Mouse (Mus musculus) kidney, embryonic 16.5 days (tissue): Measurements from ENCODE around the gene Atp6v1g2. TPM values are rescaled to one million over a fixed set of nuclear protein-coding genes. Genes with fewer than 3 reads are reported as not detected.

Experiments
- ATAC-seq: fragments of 200-750 bp; cut with Nextera tagmentation; 2 replicates; pipeline ENCODE4 v1.8.0; 2017; ENCODE audit warnings: moderate TSS enrichment; ENCODE audit not compliant: low FRiP score, low TSS enrichment
- H3K27ac ChIP-seq: fragments of 300-500 bp; sonication (generic); 2 replicates; pipeline ENCODE4 v1.5.1; 2014; ENCODE audit warnings: low read length
- H3K27me3 ChIP-seq: fragments of 300-500 bp; sonication (generic); 2 replicates; pipeline ENCODE4 v1.6.1; 2014; ENCODE audit warnings: low read length, control low read depth, mixed read lengths; ENCODE audit not compliant: insufficient read depth
- H3K36me3 ChIP-seq: fragments of 300-500 bp; sonication (generic); 2 replicates; pipeline ENCODE4 v1.6.1; 2014; ENCODE audit warnings: low read length, control low read depth, mixed read lengths; ENCODE audit not compliant: insufficient read depth
- H3K4me1 ChIP-seq: fragments of 300-500 bp; sonication (generic); 2 replicates; pipeline ENCODE4 v1.6.1; 2014; ENCODE audit warnings: low read length, control low read depth, mixed read lengths; ENCODE audit not compliant: insufficient read depth
- H3K4me2 ChIP-seq: fragments of 300-500 bp; sonication (generic); replicated peaks from 2 replicates; pipeline ENCODE4 v1.6.1; 2014; ENCODE audit warnings: low read depth, low read length
- H3K4me3 ChIP-seq: fragments of 300-500 bp; sonication (generic); 2 replicates; pipeline ENCODE4 v1.5.1; 2014; ENCODE audit warnings: mild to moderate bottlenecking, low read length
- H3K9ac ChIP-seq: fragments of 300-500 bp; sonication (generic); replicated peaks from 2 replicates; pipeline ENCODE4 v1.6.1; 2014; ENCODE audit warnings: low read length
- H3K9me3 ChIP-seq: fragments of 300-500 bp; sonication (generic); 2 replicates; pipeline ENCODE4 v1.6.1; 2016; ENCODE audit warnings: low read length, control low read depth
- whole genome bisulfite sequencing: fragments of 180-500 bp; shearing (Covaris S2); extraction: QIAGEN DNeasy Blood & Tissue Kit; methylation state at CpG from one replicate; pipeline ENCODE4 v1.1.7; 2014; 5-methylcytosine and 5-hydroxymethylcytosine counted together
- polyA plus RNA-seq: library from polyadenylated mRNA; unstranded; fragments of >200 nt; fragmentation: Nextera tagmentation; extraction: Ambion mirVana; gene quantifications from 2 replicates; pipeline ENCODE4 v1.2.1, GENCODE M21; 2015

The Atp6v1g2 gene
- polyA plus RNA-seq, 1 experiment from 2014 or later: 5.8 TPM

GRCm38 (mm10) chr17:35243086-35243485 is 9.6 kb downstream of the Atp6v1g2 start:
- Histone ChIP-seq H3K9me3 (no peaks in the 10 kb centered on the region), H3K9ac (peak overlapping the region; percentile 99), H3K27ac (peak overlapping the region; percentile 99), H3K27me3 (no peaks in the 10 kb centered on the region), H3K4me1 (peaks cover 55% of the 10 kb centered on the region), H3K36me3 (peaks cover 51% of the 10 kb centered on the region), H3K4me3 (peak overlapping the region; percentile 94), H3K4me2 (peak overlapping the region; percentile 81)
- no peak for ATAC-seq
- WGBS: under 1% methylated on average over 16 of the region's 16 CpGs

GRCm38 (mm10) chr17:35244999-35245398 is 11.5 kb downstream of the Atp6v1g2 start:
- H3K9ac ChIP-seq: peak overlapping the region; percentile 99
- H3K4me2 ChIP-seq: peak overlapping the region; percentile 81
- no peaks in the 10 kb centered on the region for H3K27me3 ChIP-seq
- no peak for ATAC-seq
- peaks cover 62% of the 10 kb centered on the region for H3K4me1 ChIP-seq
- 56% methylated on average over 2 of the region's 2 CpGs for WGBS
- 0 out of 2 replicates have a peak overlapping the region, but pooled peaks have one; percentile 15 for H3K27ac ChIP-seq
- H3K9me3 ChIP-seq: no peaks in the 10 kb centered on the region
- peaks cover 69% of the 10 kb centered on the region for H3K36me3 ChIP-seq
- peak overlapping the region; percentile 94 for H3K4me3 ChIP-seq

- WGBS: 76% methylated on average over 15 of the region's 15 CpGs
- Histone ChIP-seq H3K27ac (no peak overlapping the region), H3K9ac (no peak overlapping the region; the same call in 1 of the 2 replicates), H3K4me3 (0 out of 2 replicates have a peak overlapping the region, but pooled peaks have one; percentile 3), H3K4me2 (no peak overlapping the region; the same call in 1 of the 2 replicates), H3K36me3 (peaks cover 78% of the 10 kb centered on the region), H3K4me1 (peaks cover 55% of the 10 kb centered on the region), H3K27me3 (no peaks in the 10 kb centered on the region), H3K9me3 (no peaks in the 10 kb centered on the region)
- ATAC-seq: no peak
These were observed 12.5 kb downstream of the Atp6v1g2 start for GRCm38 (mm10) chr17:35245731-35246623.

GRCm38 (mm10) chr17:35247144-35247543 is 13.7 kb downstream of the Atp6v1g2 start:
- Histone ChIP-seq H3K27me3 (no peaks in the 10 kb centered on the region), H3K4me1 (peaks cover 54% of the 10 kb centered on the region), H3K27ac (no peak overlapping the region), H3K36me3 (peaks cover 86% of the 10 kb centered on the region), H3K9ac (no peak overlapping the region), H3K4me2 (no peak overlapping the region), H3K9me3 (no peaks in the 10 kb centered on the region), H3K4me3 (no peak overlapping the region)
- WGBS: 78% methylated on average over 7 of the region's 7 CpGs
- ATAC-seq: no peak

- H3K4me2 ChIP-seq: no peak overlapping the region
- H3K27me3 ChIP-seq: no peaks in the 10 kb centered on the region
- no peak overlapping the region for H3K4me3 ChIP-seq
- ATAC-seq: no peak
- WGBS: 74% methylated on average over 14 of the region's 14 CpGs
- peaks cover 44% of the 10 kb centered on the region for H3K4me1 ChIP-seq
- no peak overlapping the region for H3K9ac ChIP-seq
- H3K36me3 ChIP-seq: peaks cover 94% of the 10 kb centered on the region
- no peak overlapping the region for H3K27ac ChIP-seq
- no peaks in the 10 kb centered on the region for H3K9me3 ChIP-seq
These were observed 15.5 kb downstream of the Atp6v1g2 start for GRCm38 (mm10) chr17:35248986-35249385.

- ATAC-seq: no peak
- Histone ChIP-seq H3K9ac (no peak overlapping the region), H3K4me1 (peaks cover 38% of the 10 kb centered on the region), H3K36me3 (peaks cover 90% of the 10 kb centered on the region), H3K9me3 (no peaks in the 10 kb centered on the region), H3K4me2 (no peak overlapping the region), H3K4me3 (no peak overlapping the region), H3K27ac (no peak overlapping the region), H3K27me3 (no peaks in the 10 kb centered on the region)
- WGBS: 63% methylated on average over 19 of the region's 19 CpGs
These were observed 16.2 kb downstream of the Atp6v1g2 start for GRCm38 (mm10) chr17:35249451-35250197.

- Histone ChIP-seq H3K4me1 (peaks cover 29% of the 10 kb centered on the region), H3K4me3 (no peak overlapping the region), H3K36me3 (peaks cover 82% of the 10 kb centered on the region), H3K27ac (no peak overlapping the region), H3K27me3 (no peaks in the 10 kb centered on the region), H3K4me2 (no peak overlapping the region), H3K9me3 (no peaks in the 10 kb centered on the region), H3K9ac (no peak overlapping the region)
- WGBS: 80% methylated on average over 3 of the region's 3 CpGs
- no peak for ATAC-seq
These were observed 17.1 kb downstream of the Atp6v1g2 start for GRCm38 (mm10) chr17:35250348-35251120.

GRCm38 (mm10) chr17:35251162-35251719 is 17.8 kb downstream of the Atp6v1g2 start:
- WGBS: 77% methylated on average over 15 of the region's 15 CpGs

GRCm38 (mm10) chr17:35251981-35252380 is 18.5 kb downstream of the Atp6v1g2 start:
- no peak overlapping the region for H3K9ac ChIP-seq
- peaks cover 16% of the 10 kb centered on the region; the same call in 1 of the 2 replicates for H3K4me1 ChIP-seq
- WGBS: 83% methylated on average over 5 of the region's 5 CpGs
- H3K27ac ChIP-seq: no peak overlapping the region
- H3K9me3 ChIP-seq: no peaks in the 10 kb centered on the region
- peaks cover 67% of the 10 kb centered on the region for H3K36me3 ChIP-seq
- no peak overlapping the region for H3K4me2 ChIP-seq
- no peaks in the 10 kb centered on the region for H3K27me3 ChIP-seq
- no peak overlapping the region for H3K4me3 ChIP-seq
- no peak for ATAC-seq

More at GRCm38 (mm10) chr17:35251162-35251719, 17.8 kb downstream of the Atp6v1g2 start:
- Histone ChIP-seq H3K9ac (no peak overlapping the region), H3K27ac (no peak overlapping the region), H3K36me3 (peaks cover 75% of the 10 kb centered on the region), H3K4me3 (no peak overlapping the region), H3K9me3 (no peaks in the 10 kb centered on the region), H3K4me2 (no peak overlapping the region), H3K4me1 (peaks cover 22% of the 10 kb centered on the region), H3K27me3 (no peaks in the 10 kb centered on the region)
- no peak for ATAC-seq
